Mouse (Mus musculus): ENCODE results near the gene Nfxl1.
"Not testable (repeated sequence)": the region's sequence is repeated elsewhere in the genome, so short reads cannot be mapped to it uniquely, and the experiment has no call there.

Gene Nfxl1

DNA sequence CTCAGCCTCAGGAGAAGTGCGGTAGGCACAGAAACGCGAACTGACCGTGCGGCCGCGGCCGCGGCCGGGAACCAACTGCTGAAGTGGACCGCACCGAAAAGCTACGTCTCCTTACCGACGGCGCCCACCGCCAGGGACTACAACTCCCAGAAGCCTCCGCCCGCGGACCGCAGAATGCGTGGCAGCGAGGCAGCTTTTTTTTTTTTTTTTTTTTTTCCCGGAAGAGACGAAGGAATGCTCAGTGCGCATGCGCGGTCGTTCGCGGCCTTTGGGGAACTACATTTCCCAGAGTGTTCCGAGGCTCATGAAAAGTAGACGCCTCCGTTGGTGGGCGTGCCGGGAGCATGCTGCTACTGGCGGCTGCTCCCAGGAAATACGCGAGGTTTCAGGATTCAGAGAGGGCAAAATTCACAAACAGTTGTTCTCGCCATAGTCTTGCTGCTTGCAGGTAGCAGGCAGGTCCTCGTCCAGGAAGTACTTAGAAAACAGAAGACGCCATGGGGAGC, at the start of gene Nfxl1:
TSS of gene Nfxl1 (minus strand) at position 141 of the 506 bp plus-strand sequence.
- DNase-seq (ENCODE audit: low spot score): peak; percentile 84

DNA sequence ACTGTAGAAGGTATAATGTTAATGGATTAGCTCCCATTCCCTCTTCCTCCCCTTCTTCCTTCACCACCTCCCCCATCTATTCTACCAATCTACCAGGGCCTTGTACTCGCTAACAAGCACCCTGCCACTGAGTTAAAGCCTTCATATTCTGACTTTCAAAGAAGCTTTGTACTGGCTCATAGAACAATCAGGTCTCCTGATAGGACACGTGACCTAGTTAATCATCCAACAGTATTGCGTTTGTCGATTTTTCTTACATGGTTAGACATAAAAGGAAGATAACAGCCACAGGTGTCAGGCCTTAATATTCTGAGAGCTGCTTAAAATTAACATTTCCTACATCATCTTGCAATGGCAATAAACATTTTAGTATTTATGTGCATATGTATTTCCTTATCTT, 43.7 kb upstream of the Nfxl1 start:
- DNase-seq (ENCODE audit: low spot score): no peak

- DNase-seq (ENCODE audit: low spot score): peak; percentile 12
Observed at GRCm38 (mm10) chr5:72601006-72601405, 41.5 kb upstream of the Nfxl1 start.

- DNase-seq (ENCODE audit: low spot score): no peak
Observed at GRCm38 (mm10) chr5:72587192-72587681, 27.8 kb upstream of the Nfxl1 start, which contains the start of gene Gm5868. Gene Gm5868 (minus strand): TSS chr5:72587551.

DNA sequence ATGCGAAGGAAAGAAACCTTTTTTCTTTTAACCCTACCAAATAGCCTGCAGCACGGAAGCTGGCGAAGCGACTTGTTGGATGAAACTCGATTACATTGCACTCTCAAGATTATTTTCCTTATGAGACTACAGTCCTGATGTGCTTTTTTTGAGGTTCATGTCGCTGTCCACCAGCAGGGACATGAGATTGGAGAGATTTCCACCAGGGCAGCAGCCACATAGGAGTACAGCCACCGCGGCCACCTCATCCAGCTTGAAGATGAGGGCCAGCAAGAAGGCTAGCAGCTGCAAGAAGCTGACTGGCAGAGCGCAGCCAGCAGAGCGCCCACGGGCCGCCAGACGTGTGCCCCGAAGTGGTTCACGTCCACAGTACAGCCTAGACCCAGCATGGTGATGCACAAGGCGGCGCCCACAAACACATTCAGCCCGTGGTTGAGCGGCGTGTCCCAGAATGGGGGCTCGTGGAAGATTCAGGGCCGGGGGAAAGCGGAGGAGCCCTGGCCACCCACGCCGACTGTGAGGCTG, 27.2 kb upstream of the Nfxl1 start:
- DNase-seq (ENCODE audit: low spot score): not testable (repeated sequence)

DNA sequence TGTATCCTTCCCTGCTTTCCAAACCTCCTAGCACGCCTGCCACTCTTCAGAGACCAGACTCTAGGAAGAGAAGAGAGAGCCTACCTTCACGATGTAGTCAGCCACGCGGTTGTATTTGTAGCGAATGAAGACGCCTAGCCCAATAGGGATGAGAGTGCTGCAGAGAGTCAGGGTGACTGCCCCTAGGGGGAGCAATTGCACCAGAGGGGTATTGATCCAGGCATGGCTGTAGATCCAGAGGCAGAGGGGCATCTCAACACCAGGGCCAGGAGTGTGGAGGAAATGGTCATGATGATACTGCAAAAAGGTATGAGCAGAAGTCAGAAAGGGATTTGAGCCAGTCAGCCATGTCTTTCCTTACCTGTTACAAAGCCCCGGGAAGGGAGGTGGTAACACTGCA, 26.6 kb upstream of the Nfxl1 start:
- not testable (repeated sequence) for DNase-seq (ENCODE audit: low spot score)

- DNase-seq (ENCODE audit: low spot score): not testable (repeated sequence)
Observed at GRCm38 (mm10) chr5:72580970-72581332, 21.5 kb upstream of the Nfxl1 start, which contains the start of gene Zar1. Gene Zar1 (minus strand): TSS chr5:72581254.

DNA sequence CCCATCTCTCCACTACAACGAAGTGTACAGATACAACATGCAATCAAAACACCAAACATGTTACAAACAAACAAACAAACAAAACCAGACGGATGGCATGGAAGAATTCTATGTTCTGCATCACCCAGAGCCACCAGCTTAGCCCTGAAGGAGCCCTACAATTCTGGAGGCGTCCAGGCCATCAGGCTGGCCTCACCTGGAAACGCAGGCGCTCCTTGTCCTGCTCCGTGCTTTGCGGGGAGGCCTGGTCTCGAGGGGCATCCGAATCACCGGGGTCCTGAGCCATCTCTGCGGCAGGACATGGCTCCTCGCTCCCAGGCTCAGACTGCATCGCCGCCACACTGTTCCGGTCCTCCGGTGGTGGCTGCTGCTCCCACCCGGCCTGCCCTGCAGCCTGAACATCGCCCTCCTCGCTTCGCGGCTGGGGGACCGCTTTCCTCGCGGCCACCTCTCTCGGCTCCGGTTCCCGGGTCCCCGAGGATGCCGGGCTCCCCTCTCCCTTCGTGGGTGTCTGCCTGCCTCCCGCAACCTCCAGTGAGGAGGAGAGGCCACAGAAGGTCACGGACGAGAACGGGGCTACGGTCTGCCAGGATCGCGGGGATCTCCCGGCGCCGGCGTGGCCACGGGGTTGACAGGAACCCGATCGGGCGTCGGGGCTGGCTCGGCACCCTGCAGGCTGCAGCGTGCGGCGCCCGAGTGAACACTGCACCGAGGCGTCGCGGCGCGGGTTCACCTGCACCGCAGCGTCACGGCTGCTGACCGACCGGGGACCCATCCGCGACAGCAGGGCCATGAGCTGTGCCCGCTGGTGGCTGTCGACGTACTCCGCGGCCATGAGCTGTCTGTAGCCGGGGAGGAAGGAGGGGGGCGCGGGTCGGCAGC, 20.8 kb upstream of the Nfxl1 start:
- DNase-seq (ENCODE audit: low spot score): not testable (repeated sequence)

DNA sequence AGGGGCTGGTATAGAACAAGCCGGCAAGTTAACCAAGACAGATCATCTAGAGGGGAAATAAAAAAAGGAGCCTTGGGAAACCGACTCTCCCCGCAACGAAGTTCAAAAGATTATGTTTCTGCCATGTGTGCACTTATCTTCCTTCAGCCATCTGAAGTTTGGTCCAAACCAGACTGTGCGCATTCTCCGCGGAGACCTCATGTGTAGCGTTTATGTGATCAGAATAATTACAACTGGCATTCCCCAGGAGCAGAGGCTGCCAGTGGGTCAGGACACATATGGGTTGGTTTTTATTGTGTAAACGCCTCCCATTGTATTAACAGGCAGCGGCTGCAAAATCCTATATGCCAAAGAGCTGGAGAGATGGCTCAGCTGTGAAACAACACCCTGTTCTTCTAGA, 20.1 kb upstream of the Nfxl1 start:
- DNase-seq (ENCODE audit: low spot score): not testable (repeated sequence)

GRCm38 (mm10) chr5:72565621-72566020, 6.1 kb upstream of the Nfxl1 start:
- DNase-seq (ENCODE audit: low spot score): no peak

DNA sequence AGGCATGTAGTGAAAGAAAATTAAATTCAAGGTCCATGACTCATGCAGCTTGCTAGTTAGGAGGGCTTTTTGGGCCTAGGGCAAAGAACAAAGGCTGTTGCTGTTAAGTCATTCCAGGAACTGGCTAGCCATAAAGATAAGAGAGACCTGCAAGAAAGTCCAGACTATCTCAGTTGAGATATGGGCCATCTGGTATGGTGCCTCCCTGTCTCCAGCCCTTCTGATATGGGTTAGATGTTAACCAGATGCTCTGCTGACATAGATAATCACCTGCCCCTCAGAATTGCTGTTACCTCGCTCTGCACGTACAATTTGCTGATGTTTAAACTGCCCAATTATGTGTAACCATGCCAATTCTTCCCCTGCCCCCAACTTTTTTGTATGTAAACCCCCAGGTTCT, 3.7 kb upstream of the Nfxl1 start:
- DNase-seq (ENCODE audit: low spot score): not testable (repeated sequence)

DNA sequence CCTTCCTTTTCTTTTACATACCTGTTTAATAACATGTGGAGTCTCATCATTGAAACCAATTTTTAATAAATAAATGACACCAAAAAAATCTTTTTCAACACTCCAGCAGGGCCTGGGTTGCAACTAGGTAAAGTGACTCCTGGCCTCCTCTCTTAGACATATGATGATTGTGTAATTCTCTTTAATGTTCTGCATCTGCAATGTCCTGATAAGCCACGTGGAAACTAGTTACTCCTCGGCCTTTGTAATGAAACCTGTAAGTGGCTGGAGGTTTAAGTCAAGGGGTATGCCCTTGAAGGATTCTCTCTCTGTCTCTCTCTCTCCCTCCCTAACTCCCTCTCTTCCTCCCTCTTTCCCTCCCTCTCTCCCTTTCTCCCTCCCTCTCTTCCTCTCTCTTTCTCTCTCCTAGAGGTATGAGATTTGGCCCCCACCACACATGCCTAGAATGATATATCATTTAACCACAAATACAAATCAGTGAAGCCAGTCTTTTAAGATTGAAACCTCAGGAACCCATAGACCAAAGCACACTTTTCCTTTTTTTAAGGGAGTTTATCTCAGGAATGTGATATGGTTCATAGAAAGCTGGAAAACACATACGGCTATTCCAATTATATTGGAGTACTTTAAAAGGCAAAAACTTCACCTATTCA, 1.6 kb upstream of the Nfxl1 start:
- no peak for DNase-seq (ENCODE audit: low spot score)

DNA sequence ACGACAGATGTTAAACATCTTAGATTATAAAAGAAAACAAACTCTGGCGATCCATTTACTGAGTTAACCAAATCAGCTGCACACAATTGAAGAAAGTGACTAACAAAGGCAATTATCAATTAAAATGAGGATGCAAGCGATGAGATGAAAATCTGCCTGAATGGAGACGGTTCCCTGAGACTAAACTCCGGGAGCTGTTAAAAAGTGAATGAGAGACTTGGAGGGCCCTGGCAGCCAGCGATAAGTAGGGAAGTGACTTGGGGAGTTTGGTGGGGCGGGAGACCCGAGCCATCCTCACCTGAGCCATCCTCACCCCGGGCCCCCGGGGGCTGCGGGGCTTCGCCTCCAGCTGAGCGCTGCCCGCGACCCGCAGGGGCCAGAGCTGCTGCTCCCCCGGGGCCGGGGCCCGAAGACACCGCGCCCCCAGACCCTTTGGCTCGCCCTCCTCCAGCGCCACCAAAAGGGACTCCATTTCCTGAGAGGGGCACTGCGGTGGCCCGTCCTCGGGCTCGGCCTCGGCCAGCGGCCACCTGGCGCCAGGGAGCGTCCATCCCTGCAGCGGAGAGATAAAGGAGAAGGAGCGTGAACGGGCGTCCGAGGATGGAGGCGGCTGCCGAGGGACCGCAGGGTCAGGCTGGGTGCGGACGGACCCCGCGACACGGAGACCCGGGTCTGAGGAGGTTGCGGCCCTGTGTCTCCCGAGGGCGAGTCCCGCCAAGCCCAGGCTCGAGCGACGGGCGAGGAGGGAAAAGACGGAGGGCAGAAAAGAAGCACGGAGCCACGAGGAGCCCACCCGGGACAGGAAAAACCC, 563 bp downstream of the Nfxl1 start:
- DNase-seq (ENCODE audit: low spot score): peak; percentile 18

GRCm38 (mm10) chr5:72556245-72556644, 3.2 kb downstream of the Nfxl1 start:
- no peak for DNase-seq (ENCODE audit: low spot score)

DNA sequence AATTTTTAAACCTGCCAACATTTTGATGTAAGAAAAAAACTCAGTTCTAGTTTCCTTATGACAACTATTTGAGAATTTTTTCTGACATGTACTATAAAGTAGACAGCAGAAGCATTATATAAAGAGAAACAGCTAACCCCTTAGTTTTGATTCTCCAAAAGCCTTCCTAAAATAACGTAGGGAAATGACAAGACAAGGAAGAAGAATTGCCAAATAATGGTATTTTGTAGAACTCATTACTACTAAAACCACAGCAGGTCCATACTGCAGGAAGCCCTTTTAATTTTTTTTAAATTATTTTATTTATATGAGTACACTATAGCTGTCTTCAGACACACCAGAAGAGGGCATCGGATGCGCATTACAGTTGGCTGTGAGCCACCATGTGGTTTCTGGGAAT, 8.3 kb downstream of the Nfxl1 start:
- DNase-seq (ENCODE audit: low spot score): no peak

- no peak for DNase-seq (ENCODE audit: low spot score)
Observed at GRCm38 (mm10) chr5:72528896-72529295, 30.6 kb downstream of the Nfxl1 start.

GRCm38 (mm10) chr5:72513808-72514207, 45.7 kb downstream of the Nfxl1 start:
- DNase-seq (ENCODE audit: low spot score): no peak

GRCm38 (mm10) chr5:72505740-72506139, 53.7 kb downstream of the Nfxl1 start:
- peak; percentile 7 for DNase-seq (ENCODE audit: low spot score)

- DNase-seq (ENCODE audit: low spot score): no peak
Observed at GRCm38 (mm10) chr5:72503531-72504523, 55.7 kb downstream of the Nfxl1 start, which contains the start of gene Corin. Gene Corin (minus strand): TSS chr5:72504473.

- DNase-seq (ENCODE audit: low spot score): no peak
Observed at GRCm38 (mm10) chr5:72502778-72503177, 56.7 kb downstream of the Nfxl1 start.
